Mouse (Mus musculus) cerebellum, adult 8-10 months (tissue): Measurements from ENCODE around the gene Olfr1396.
A peak's percentile ranks its signal among the peaks of the same experiment; 100 is the strongest.

Experiments used
- DNase-seq: peaks from one replicate; pipeline ENCODE4 v3.0.0; 2022

Gene Olfr1396

GRCm38 (mm10) chr11:49114774-49115173 lies at the start of gene Olfr1396:
Gene Olfr1396 (minus strand): TSS chr11:49114874.
- no peak for DNase-seq

DNA sequence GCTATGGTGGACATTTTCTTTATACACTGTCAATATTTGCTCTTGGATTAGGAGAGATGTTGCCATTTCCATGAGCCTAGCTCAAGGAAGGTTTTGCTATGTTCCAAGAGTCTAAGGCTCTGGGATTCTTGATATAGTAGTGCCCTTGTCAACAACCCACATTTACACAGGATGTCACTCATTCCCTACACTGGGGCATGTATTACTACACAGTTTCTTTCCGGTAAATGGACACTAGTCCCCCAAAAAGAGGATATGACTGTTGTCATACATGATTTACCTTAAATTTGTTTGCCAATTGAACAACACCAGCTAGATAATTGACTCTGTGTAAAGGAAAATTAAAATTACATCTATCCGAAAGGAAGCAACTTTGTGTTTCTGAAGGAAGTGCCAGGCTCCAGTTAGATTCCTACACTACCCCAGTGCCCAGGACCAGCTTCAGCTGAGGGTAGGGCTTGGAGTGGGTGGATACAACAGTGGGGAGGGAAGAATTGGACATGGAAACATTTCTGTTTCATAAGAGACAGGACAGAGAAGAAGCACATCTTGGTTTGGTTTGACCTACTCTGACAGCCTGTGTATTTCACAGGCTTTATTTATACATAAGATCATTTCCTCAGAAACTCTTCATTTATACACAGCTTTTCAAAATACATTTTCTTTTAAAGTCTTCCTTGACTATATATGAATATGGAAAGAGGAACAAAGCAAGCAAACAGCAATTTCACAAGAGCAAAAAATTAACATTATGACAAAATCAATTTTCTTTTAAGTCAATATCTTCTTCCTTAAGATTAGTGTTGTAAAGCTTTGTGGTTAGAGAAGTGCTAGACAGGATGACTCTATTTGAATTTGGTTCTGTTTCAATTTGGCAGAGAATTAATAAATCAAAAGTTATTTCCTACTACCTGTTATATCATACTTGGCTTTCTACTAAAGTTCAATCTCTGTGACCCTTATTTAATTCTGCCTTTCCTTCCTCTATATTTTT lies 42.4 kb upstream of the Olfr1396 start:
- DNase-seq = no peak

DNA sequence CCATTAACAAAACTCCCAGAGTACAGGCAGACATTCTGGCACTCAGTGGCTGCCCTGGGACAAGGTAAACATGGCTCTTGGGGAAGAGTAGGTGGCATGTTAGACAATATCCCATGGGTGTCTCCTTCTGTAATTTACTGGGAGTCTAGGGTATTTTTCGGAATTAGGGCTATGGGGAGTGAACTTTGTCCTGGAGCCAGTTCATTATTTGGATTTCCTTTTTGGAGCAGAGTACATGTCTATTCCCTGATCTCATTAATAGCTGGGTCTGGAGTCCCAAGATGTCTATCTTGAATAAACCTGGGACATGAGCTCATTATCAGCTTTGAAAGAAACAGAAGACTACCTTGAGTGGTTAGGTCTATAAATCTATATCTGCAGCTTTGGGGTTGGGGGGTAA lies 39.4 kb upstream of the Olfr1396 start, which contains the start of gene Olfr1394:
TSS of gene Olfr1394 (plus strand) at position 301 of the 400 bp plus-strand sequence.
- no peak for DNase-seq

- DNase-seq = no peak
These were observed 27.3 kb upstream of the Olfr1396 start, which contains the start of gene Olfr1395 for GRCm38 (mm10) chr11:49141974-49142373. Gene Olfr1395 (plus strand): TSS chr11:49142274.

DNA sequence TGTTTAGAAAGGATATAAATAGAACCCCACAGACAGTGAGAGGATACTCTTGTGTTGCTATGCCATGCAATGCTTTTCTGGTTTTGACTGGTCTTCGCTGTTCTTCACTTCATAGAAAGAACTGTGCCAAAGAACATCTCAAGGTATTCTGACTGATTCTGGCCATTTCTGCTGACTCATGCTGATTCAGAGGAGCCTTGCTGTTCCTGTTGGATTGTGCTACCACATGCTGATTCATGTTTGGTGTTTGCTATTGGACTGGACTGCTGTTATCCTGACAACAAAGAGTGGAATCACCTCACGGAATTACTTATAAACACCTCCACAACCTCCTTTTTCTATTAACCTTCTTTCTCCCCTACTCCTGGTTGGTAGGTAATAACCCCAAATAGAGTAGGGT lies 9.5 kb upstream of the Olfr1396 start:
- DNase-seq = no peak

DNA sequence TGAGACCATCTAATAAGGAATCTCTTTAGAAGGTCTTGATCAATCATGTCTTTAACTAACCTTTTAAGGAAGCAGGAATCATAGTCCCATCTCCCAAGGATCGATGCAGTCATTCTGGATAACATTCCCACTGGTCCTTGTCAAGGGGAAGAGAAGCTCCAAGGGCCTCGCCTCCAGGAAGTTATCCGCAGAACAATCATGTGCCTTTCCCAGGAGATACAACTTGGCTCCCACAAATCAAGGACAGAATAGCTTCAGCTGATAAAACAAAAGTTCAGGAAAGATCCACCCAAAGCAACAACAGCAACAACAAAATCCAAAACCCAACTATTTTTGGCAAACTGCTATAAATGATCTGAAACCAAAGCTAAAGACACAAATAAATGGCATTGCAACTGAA lies 5.0 kb upstream of the Olfr1396 start:
- DNase-seq = no peak

DNA sequence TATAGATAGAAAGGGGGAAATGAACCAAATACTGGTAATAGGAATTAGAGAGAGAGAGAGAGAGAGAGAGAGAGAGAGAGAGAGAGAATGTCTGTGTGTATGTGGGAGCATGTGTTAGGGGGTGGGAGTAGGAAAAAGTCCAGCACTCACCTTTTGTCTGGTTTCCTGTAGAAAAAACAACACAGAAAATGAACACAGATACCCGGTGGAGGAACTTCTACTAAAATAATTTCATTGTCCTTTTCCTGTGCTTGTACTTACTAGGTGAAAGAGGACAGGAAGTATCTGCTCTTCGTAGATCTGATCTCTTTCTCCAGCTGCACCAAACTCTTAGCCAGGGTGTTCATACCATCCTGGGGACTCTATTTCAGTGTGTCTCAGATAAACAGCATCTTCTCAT lies 516 bp downstream of the Olfr1396 start:
- no peak for DNase-seq

GRCm38 (mm10) chr11:49112624-49113219 lies 2.0 kb downstream of the Olfr1396 start:
- DNase-seq = no peak

GRCm38 (mm10) chr11:49111000-49111399 lies 3.7 kb downstream of the Olfr1396 start:
- no peak for DNase-seq

DNA sequence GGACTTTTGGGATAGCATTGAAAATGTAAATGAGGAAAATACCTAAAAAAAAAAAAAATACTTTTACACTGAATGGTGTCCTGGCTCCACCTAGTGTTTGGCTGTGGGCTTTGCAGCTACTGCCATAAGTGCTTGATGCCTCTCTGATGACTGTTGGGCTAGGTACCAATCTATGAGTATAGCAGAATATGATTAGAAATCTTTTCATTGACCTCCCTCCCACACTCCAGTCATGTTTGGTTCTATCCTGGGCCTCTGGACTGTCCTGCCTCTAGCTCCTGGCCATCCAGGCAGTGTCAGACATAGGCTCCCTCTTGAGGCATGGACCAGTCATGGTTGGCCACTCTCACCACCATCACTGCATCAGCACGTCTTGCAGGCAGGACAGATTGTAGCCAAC lies 5.8 kb downstream of the Olfr1396 start:
- DNase-seq = no peak

GRCm38 (mm10) chr11:49107650-49108537 lies 6.8 kb downstream of the Olfr1396 start:
- DNase-seq = no peak

DNA sequence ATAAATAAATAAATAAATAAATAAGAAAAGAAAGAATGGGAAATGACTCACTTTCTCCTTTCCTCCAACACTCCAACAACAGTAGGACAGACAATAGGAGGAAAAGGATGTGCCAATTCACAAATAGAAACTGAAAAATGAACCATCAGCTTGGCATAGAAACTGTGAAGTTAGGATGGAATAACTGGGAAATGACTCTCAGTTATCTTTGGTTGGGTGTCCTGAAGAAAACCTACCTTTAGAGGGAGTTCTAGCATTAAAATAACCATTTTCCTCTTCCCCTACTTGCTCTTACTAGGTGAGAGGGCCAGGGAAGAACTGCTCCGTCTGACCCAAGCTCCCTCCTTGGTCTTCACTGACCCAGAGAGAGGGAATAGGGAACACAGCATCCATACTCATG lies 8.9 kb downstream of the Olfr1396 start:
- DNase-seq = no peak

- DNase-seq = peak; percentile 72
These were observed 11.5 kb downstream of the Olfr1396 start for GRCm38 (mm10) chr11:49103047-49103693.

- no peak for DNase-seq
These were observed 13.2 kb downstream of the Olfr1396 start for GRCm38 (mm10) chr11:49101500-49101899.

DNA sequence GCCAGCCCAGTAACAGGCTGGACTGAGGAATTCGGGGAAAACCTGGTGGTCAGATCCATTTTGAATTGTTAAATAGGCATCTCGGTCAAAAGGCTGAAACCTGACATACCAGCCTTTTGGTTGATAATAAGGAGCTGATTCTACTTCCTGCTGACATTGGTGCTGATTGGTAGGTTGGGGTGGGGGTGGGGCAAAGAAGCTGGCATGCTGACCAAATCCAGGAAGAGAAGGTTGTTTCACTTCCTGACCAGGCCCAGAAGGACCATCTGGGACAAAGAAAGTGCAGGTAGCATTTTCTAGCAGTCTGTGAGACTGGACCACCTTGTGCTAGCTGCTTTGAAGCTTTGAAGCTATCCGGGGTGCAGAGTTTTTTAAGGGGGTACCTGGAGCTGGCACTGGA lies 14.3 kb downstream of the Olfr1396 start:
- DNase-seq = no peak

DNA sequence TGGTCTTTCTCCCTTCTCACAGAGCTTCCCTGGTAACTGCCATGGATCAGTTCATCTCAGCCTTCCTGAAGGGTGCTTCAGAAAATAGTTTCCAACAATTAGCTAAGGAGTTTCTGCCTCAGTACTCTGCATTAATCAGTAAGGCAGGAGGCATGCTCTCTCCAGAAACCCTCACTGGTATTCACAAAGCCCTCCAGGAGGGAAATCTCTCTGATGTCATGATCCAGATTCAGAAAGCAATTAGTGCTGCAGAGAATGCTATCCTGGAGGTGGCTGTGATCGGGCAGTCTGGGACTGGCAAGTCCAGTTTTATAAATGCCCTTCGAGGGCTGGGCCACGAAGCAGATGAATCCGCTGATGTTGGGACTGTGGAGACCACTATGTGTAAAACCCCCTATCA lies 19.3 kb downstream of the Olfr1396 start:
- DNase-seq = no peak

GRCm38 (mm10) chr11:49093861-49094660 lies 20.6 kb downstream of the Olfr1396 start:
- no peak for DNase-seq

GRCm38 (mm10) chr11:49092786-49093185 lies 21.9 kb downstream of the Olfr1396 start:
- no peak for DNase-seq

- no peak for DNase-seq
These were observed 22.6 kb downstream of the Olfr1396 start for GRCm38 (mm10) chr11:49092053-49092586.

GRCm38 (mm10) chr11:49091171-49091570 lies 23.5 kb downstream of the Olfr1396 start:
- DNase-seq = no peak

- no peak for DNase-seq
These were observed 24.1 kb downstream of the Olfr1396 start for GRCm38 (mm10) chr11:49090551-49090950.
